Mouse (Mus musculus) G1E (cell line): ENCODE results near the gene Cdc34. TPM values are rescaled to one million over a fixed set of nuclear protein-coding genes. Genes with fewer than 3 reads are reported as not detected.
A peak's percentile ranks its signal among the peaks of the same experiment; 100 is the strongest.

Source experiments
- ATAC-seq: 2 replicates; pipeline ENCODE4 v1.8.0; 2016; ENCODE audit warnings: mild to moderate bottlenecking; ENCODE audit not compliant: insufficient number of reproducible peaks, poor library complexity, low FRiP score, severe bottlenecking; ENCODE audit errors: extremely low read depth
- DNase-seq: peaks from one replicate; pipeline ENCODE4 v3.0.0; 2012; ENCODE audit warnings: low spot score
- H3K27me3 ChIP-seq: 2 replicates; pipeline ENCODE4 v1.6.1; 2012; ENCODE audit warnings: mild to moderate bottlenecking, low read length, inconsistent platforms; ENCODE audit not compliant: insufficient read depth
- H3K36me3 ChIP-seq: replicated peaks from 2 replicates; pipeline ENCODE3; 2012; ENCODE audit warnings: mild to moderate bottlenecking, inconsistent platforms
- H3K4me1 ChIP-seq: 2 replicates; pipeline ENCODE4 v1.6.1; 2012; ENCODE audit warnings: low read depth, low read length, inconsistent platforms, mixed read lengths; ENCODE audit not compliant: insufficient read depth
- H3K4me3 ChIP-seq: 2 replicates; pipeline ENCODE4 v1.5.1; 2012; ENCODE audit warnings: low read depth, mild to moderate bottlenecking, inconsistent platforms, low read length, moderate library complexity, mixed read lengths
- H3K9me3 ChIP-seq: replicated peaks from 2 replicates; pipeline ENCODE4 v1.6.1; 2012; ENCODE audit warnings: inconsistent platforms
- CTCF ChIP-seq: IDR thresholded peaks from 2 replicates; pipeline ENCODE4 v1.5.1; 2012; ENCODE audit warnings: low read depth, low read length, inconsistent platforms, mixed read lengths
- GATA1 ChIP-seq: IDR thresholded peaks from 2 replicates; pipeline ENCODE4 v1.6.1; 2012; ENCODE audit warnings: borderline replicate concordance, low read length, inconsistent platforms, mixed read lengths
- GATA2 ChIP-seq: IDR thresholded peaks from 2 replicates; pipeline ENCODE4 v1.6.1; 2012; ENCODE audit warnings: low read depth, low read length, inconsistent platforms, borderline replicate concordance
- POLR2AphosphoS5 ChIP-seq: IDR thresholded peaks from 2 replicates; pipeline ENCODE4 v1.6.1; 2012; ENCODE audit warnings: low read depth, low read length, inconsistent platforms; ENCODE audit not compliant: insufficient replicate concordance
- TAL1 ChIP-seq: conservative IDR thresholded peaks from 2 replicates; pipeline ENCODE4 v1.6.1; 2012; ENCODE audit warnings: low read depth, low read length, inconsistent platforms, mixed read lengths
- polyA plus RNA-seq: library from polyadenylated mRNA; stranded (reverse); fragments of >175 nt; gene quantifications from 2 replicates; pipeline ENCODE4 v1.2.3, GENCODE M21; 2012
- total RNA-seq, 2 experiments: library from RNA; stranded (forward) in 1 of 2; stranded (reverse) in 1 of 2; fragments of 200-1000 nt in 1 of 2; fragments of >200 nt in 1 of 2; fragmentation: Nextera tagmentation in 1 of 2; gene quantifications; 2 replicates each; pipeline ENCODE4 v1.2.3; 2014 to 2017

Cdc34 gene
- total and polyA plus RNA-seq, 3 experiments, result 86.7 to 492 (median 136) TPM

- no peaks in the 10 kb centered on the region for H3K27me3 ChIP-seq
- ATAC-seq, result no peak
- H3K9me3 ChIP-seq, result no peaks in the 10 kb centered on the region
- H3K4me1 ChIP-seq, result peaks cover 84% of the 10 kb centered on the region
- H3K4me3 ChIP-seq, result peak overlapping the region; percentile 84
- H3K36me3 ChIP-seq, result peaks cover 78% of the 10 kb centered on the region
- TF ChIP-seq TAL1 (no peak), POLR2AphosphoS5 (no peak), GATA2 (no peak), CTCF (no peak), GATA1 (no peak)
- no peak for DNase-seq
Observed at GRCm38 (mm10) chr10:79707759-79708158, 25.8 kb downstream of the Cdc34 start.

GRCm38 (mm10) chr10:79708668-79709067 is 26.7 kb downstream of the Cdc34 start:
- H3K9me3 ChIP-seq, result no peaks in the 10 kb centered on the region
- no peaks in the 10 kb centered on the region for H3K27me3 ChIP-seq
- DNase-seq (no peak), ATAC-seq (no peak)
- H3K4me1 ChIP-seq, result peaks cover 89% of the 10 kb centered on the region
- H3K36me3 ChIP-seq, result peaks cover 85% of the 10 kb centered on the region
- H3K4me3 ChIP-seq, result peak overlapping the region; percentile 66
- TF ChIP-seq TAL1 (no peak), GATA1 (no peak), POLR2AphosphoS5 (no peak)

- DNase-seq (no peak), ATAC-seq (no peak)
- Histone ChIP-seq H3K27me3 (no peaks in the 10 kb centered on the region), H3K36me3 (peaks cover 85% of the 10 kb centered on the region), H3K9me3 (no peaks in the 10 kb centered on the region), H3K4me1 (peaks cover 84% of the 10 kb centered on the region), H3K4me3 (peak overlapping the region; percentile 66; the same call in 1 of the 2 replicates)
- no peak for TF ChIP-seq TAL1
- no peak for TF ChIP-seq POLR2AphosphoS5
- TF ChIP-seq GATA1, result no peak
- TF ChIP-seq GATA2, result no peak
- TF ChIP-seq CTCF, result no peak
Observed at GRCm38 (mm10) chr10:79709307-79709706, 27.3 kb downstream of the Cdc34 start.

- peaks cover 20% of the 10 kb centered on the region for H3K27me3 ChIP-seq
- H3K9me3 ChIP-seq, result no peaks in the 10 kb centered on the region
- TF ChIP-seq GATA1, result no peak
- no peak for TF ChIP-seq GATA2
- peak; percentile 43 for TF ChIP-seq CTCF
- no peak for TF ChIP-seq TAL1
- no peak for TF ChIP-seq POLR2AphosphoS5
- peaks cover 63% of the 10 kb centered on the region for H3K36me3 ChIP-seq
- DNase-seq, result no peak
- ATAC-seq, result no peak
- peaks cover 72% of the 10 kb centered on the region for H3K4me1 ChIP-seq
- H3K4me3 ChIP-seq, result no peak overlapping the region
Observed at GRCm38 (mm10) chr10:79712029-79712428, 30.0 kb downstream of the Cdc34 start.

- ATAC-seq (peak; percentile 58), DNase-seq (peak; percentile 93)
- Histone ChIP-seq H3K4me3 (no peak overlapping the region), H3K36me3 (peaks cover 57% of the 10 kb centered on the region), H3K4me1 (peaks cover 71% of the 10 kb centered on the region), H3K27me3 (peaks cover 26% of the 10 kb centered on the region), H3K9me3 (no peaks in the 10 kb centered on the region)
- TF ChIP-seq GATA2, result no peak
- TF ChIP-seq POLR2AphosphoS5, result peak; percentile 54; the same call in 1 of the 2 replicates
- TF ChIP-seq GATA1, result no peak
- TF ChIP-seq TAL1, result peak; percentile 86
- TF ChIP-seq CTCF, result peak; percentile 69
Observed at GRCm38 (mm10) chr10:79712499-79713126, 30.6 kb downstream of the Cdc34 start.

GRCm38 (mm10) chr10:79713163-79713562 is 31.2 kb downstream of the Cdc34 start:
- Histone ChIP-seq H3K36me3 (peaks cover 52% of the 10 kb centered on the region), H3K4me3 (no peak overlapping the region), H3K27me3 (peaks cover 31% of the 10 kb centered on the region), H3K9me3 (no peaks in the 10 kb centered on the region), H3K4me1 (peaks cover 68% of the 10 kb centered on the region)
- TF ChIP-seq TAL1, result no peak
- TF ChIP-seq POLR2AphosphoS5, result peak; percentile 89; the same call in 1 of the 2 replicates
- ATAC-seq (no peak), DNase-seq (no peak)
